Mouse (Mus musculus) liver, embryonic 13.5 days (tissue): Measurements from ENCODE around the gene Atp5g1. TPM values are rescaled to one million over a fixed set of nuclear protein-coding genes. Genes with fewer than 3 reads are reported as not detected.

Experiments used
- ATAC-seq: fragments of 200-750 bp; cut with Nextera tagmentation; 2 replicates; pipeline ENCODE4 v1.8.0; 2017; ENCODE audit warnings: low read depth, mild to moderate bottlenecking, moderate number of reproducible peaks, moderate library complexity
- DNase-seq: peaks from one replicate; pipeline ENCODE4 v3.0.0; 2022
- H3K27ac ChIP-seq: fragments of 300-500 bp; sonication (generic); 2 replicates; pipeline ENCODE4 v1.5.1; 2015; ENCODE audit warnings: moderate library complexity, mild to moderate bottlenecking, inconsistent platforms
- H3K27me3 ChIP-seq: fragments of 300-500 bp; sonication (generic); 2 replicates; pipeline ENCODE4 v1.6.1; 2015; ENCODE audit warnings: mild to moderate bottlenecking, inconsistent platforms
- H3K36me3 ChIP-seq: fragments of 300-500 bp; sonication (generic); 2 replicates; pipeline ENCODE4 v1.6.1; 2015; ENCODE audit warnings: mild to moderate bottlenecking, inconsistent platforms
- H3K4me1 ChIP-seq: fragments of 300-500 bp; sonication (generic); replicated peaks from 2 replicates; pipeline ENCODE4 v1.6.1; 2015; ENCODE audit warnings: inconsistent platforms
- H3K4me2 ChIP-seq: fragments of 300-500 bp; sonication (generic); 2 replicates; pipeline ENCODE4 v1.6.1; 2015; ENCODE audit warnings: inconsistent platforms, mild to moderate bottlenecking, moderate library complexity
- H3K4me3 ChIP-seq: fragments of 300-500 bp; sonication (generic); replicated peaks from 2 replicates; pipeline ENCODE4 v1.5.1; 2015; ENCODE audit warnings: mild to moderate bottlenecking, inconsistent platforms
- H3K9ac ChIP-seq: fragments of 300-500 bp; sonication (generic); 2 replicates; pipeline ENCODE4 v1.6.1; 2015; ENCODE audit warnings: mild to moderate bottlenecking, inconsistent platforms
- H3K9me3 ChIP-seq: fragments of 300-500 bp; sonication (generic); replicated peaks from 2 replicates; pipeline ENCODE4 v1.6.1; 2016; ENCODE audit warnings: inconsistent platforms
- WGBS: fragments of 180-500 bp; shearing (Covaris S2); methylation state at CpG from one replicate; pipeline ENCODE4 v1.1.7; 2015; ENCODE audit not compliant: insufficient replicate concordance; 5-methylcytosine and 5-hydroxymethylcytosine counted together
- polyA plus RNA-seq: library from polyadenylated mRNA; unstranded; fragments of >200 nt; fragmentation: Nextera tagmentation; extraction: Ambion mirVana; gene quantifications from 2 replicates; pipeline ENCODE4 v1.2.1, GENCODE M21; 2015

Atp5g1 gene
- polyA plus RNA-seq, 1 experiment from 2014 or later, result 628 TPM

DNA sequence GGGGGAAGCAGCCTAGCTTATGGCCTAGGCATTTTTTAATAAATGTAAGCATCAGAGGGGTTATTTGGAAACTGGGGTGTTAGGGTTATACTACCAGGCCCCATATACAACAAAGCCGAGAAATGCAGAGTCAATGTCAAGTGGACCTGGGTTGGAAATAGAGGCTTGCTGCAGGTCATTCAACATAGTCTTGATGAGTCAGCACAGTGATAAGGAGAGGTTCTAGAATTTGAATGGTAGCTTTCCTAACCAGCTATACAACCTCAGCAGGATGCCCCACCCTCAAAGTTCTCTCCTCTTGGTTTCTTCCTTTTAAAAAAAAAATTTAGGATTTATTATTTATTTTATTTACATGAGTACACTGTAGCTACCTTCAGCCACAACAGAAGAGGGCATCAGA lies 4.5 kb downstream of the Atp5g1 start:
- Histone ChIP-seq H3K27me3 (no peaks in the 10 kb centered on the region), H3K4me1 (peaks cover 37% of the 10 kb centered on the region), H3K4me2 (no peak overlapping the region), H3K4me3 (no peak overlapping the region), H3K27ac (peak overlapping the region; percentile 27; the same call in 1 of the 2 replicates), H3K36me3 (peaks cover 42% of the 10 kb centered on the region), H3K9ac (no peak overlapping the region), H3K9me3 (no peaks in the 10 kb centered on the region)
- no peak for DNase-seq
- 80% methylated on average over 1 of the region's 1 CpGs for WGBS
- ATAC-seq, result no peak

DNA sequence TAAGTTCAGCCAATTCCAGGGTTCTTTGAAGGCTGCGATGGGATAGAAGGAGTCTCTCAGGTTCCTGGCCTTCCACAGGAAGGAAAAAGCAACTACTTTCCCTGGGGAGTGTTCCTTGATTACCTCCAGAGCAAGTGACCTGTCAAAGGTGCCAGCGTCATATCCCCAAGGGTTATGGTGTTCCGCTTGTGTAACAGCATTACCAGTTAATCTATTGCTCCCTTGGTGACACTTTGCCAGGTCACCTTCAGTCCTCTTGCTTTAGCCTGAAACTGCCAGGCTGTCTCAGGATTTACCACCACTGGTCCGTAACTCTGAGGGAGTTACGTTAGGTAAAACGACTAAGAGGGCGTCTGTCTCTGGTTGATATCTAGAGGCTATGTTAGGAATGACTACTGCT lies 5.1 kb downstream of the Atp5g1 start:
- H3K27ac ChIP-seq, result no peak overlapping the region
- H3K4me3 ChIP-seq, result no peak overlapping the region
- no peak for ATAC-seq
- no peak overlapping the region for H3K4me2 ChIP-seq
- no peaks in the 10 kb centered on the region for H3K9me3 ChIP-seq
- H3K9ac ChIP-seq, result no peak overlapping the region
- peaks cover 42% of the 10 kb centered on the region for H3K4me1 ChIP-seq
- H3K36me3 ChIP-seq, result peaks cover 42% of the 10 kb centered on the region
- no peak for DNase-seq
- H3K27me3 ChIP-seq, result no peaks in the 10 kb centered on the region
- WGBS, result 84% methylated on average over 7 of the region's 7 CpGs

DNA sequence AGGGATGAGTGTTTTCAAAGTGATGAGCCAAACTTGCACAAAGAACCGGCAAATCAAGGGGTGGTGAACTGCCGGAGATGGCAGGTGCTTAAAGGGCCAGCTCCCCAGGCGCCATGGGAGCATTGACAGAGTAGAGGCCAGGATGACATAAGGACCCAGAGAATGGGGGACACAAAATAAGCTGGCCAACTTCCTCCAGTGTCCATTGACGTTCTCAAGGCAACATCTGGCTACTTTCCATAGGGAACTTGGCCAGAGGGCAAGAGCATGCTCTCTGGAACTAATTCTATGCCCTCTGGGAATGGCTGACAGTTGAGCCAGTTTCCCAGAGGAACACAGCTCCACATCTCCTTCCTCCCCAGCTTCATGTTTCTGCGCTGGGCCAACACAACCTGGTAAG lies 7.2 kb downstream of the Atp5g1 start:
- no peak for ATAC-seq
- no peak for DNase-seq

DNA sequence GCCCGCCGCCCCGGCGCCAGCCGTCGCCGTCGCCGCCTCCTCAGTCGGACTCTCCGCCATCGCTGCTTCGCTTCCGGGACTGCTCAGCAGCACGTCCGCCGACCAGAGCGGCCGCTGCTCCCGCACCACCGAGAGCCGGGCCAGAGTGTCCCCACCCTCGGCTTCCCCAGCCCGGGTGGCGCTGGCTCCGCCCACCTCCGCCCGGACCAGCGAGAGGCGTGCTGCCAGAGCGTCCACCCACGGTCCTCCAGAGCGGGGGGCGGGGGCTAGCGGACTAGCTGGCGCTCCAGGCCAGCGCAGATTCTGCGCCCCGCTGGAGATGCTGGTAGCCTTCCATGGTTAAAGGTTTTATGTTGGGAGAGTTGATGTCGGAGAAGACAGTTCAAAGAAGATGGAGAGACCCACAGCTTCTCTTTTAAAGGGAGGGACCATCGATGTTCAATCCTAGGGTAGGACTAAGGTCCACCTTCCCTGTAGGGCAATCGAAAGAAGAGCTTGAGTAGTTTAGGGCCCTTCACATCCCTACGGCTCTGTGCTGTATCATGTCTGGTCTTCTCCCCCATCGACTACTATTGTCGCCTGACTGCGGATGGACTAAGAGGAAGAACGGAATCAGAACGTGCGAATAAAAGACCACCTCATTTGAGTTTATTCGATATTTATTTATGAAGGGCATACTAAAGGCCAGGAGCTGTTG lies 10.1 kb downstream of the Atp5g1 start, which contains the start of gene Ube2z:
TSS of gene Ube2z (minus strand) at position 174 of the 697 bp plus-strand sequence.
- H3K36me3 ChIP-seq, result peaks cover 33% of the 10 kb centered on the region
- ATAC-seq (peak; percentile 99), DNase-seq (peak; percentile 96)
- H3K4me3 ChIP-seq, result peak within 1 kb of the TSS; percentile 94
- peaks cover 32% of the 10 kb centered on the region for H3K4me1 ChIP-seq
- peak within 1 kb of the TSS; percentile 84 for H3K27ac ChIP-seq
- H3K4me2 ChIP-seq, result peak within 1 kb of the TSS; percentile 87
- 5% methylated on average over 50 of the region's 50 CpGs for WGBS
- peak within 1 kb of the TSS; percentile 95 for H3K9ac ChIP-seq
- no peaks in the 10 kb centered on the region for H3K27me3 ChIP-seq
- no peaks in the 10 kb centered on the region for H3K9me3 ChIP-seq

More for the DNA sequence above, 7.2 kb downstream of the Atp5g1 start:
- no peaks in the 10 kb centered on the region for H3K9me3 ChIP-seq
- no peaks in the 10 kb centered on the region for H3K27me3 ChIP-seq
- peaks cover 38% of the 10 kb centered on the region for H3K4me1 ChIP-seq
- 67% methylated on average over 5 of the region's 5 CpGs for WGBS
- H3K36me3 ChIP-seq, result peaks cover 33% of the 10 kb centered on the region
- no peak overlapping the region for H3K27ac ChIP-seq
- no peak overlapping the region for H3K4me3 ChIP-seq
- H3K4me2 ChIP-seq, result no peak overlapping the region
- no peak overlapping the region for H3K9ac ChIP-seq

DNA sequence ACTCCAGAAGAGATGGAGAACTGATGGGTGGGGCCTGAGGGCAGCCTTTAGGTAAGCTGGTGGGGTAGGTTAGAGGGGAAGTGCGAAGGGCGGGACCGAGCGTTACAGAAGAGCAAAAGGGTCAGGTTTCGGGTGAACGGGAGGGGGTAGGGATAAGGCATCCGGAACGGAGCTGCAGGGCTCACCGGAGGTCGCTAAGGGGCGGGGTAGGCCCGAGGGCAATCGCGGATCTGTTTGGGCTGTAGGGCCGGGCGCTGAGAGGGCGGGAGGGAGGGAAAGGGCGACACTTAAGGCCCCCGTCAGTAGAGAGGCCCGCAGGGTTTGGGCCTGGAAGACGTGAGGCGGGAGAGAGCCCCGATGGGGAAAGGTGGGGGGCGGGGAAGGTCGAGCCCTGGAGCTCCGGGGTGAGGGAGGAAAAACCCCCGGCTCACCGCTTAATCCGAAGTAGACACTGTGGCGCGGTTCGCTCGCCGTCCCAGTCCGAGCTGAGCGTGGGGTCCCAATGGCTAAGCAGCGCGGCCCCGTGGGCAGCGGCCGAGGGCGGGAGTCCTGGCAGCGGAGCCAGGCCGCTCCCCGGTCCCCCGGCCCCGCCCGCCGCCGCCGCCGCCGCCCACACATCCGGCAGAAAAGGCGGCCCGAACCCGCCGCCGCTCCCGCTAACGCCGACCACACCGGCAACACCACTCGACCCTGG lies 10.8 kb downstream of the Atp5g1 start:
- Histone ChIP-seq H3K27ac (peak overlapping the region; percentile 84), H3K36me3 (peaks cover 33% of the 10 kb centered on the region), H3K27me3 (no peaks in the 10 kb centered on the region), H3K4me2 (peak overlapping the region; percentile 87), H3K4me3 (peak overlapping the region; percentile 94), H3K9ac (peak overlapping the region; percentile 95), H3K9me3 (no peaks in the 10 kb centered on the region), H3K4me1 (peaks cover 32% of the 10 kb centered on the region)
- under 1% methylated on average over 53 of the region's 64 CpGs for WGBS
- ATAC-seq (peak; percentile 76), DNase-seq (peak; percentile 45)

DNA sequence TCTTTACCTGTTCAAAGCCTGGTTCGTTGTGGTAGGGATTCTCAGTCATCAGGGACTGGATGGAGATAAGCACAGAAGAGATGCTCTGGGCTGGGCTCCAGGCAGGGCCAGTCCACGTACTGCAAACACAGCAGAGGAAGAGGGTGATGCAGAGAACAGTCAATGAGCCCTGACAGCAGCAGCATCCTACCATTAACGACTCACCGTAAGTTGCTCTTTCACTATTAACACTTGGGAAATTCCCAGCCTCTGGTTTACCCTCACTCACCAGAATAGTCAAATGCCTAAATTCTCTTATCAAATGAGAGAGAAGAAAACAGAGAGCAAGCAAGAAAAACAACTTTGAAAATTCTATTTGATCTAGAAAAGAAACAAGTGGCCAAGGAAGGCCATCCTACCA lies 17.2 kb downstream of the Atp5g1 start:
- Histone ChIP-seq H3K27ac (no peak overlapping the region), H3K27me3 (no peaks in the 10 kb centered on the region), H3K4me3 (no peak overlapping the region), H3K4me2 (no peak overlapping the region), H3K9ac (no peak overlapping the region), H3K36me3 (peaks cover 85% of the 10 kb centered on the region), H3K4me1 (peaks cover 11% of the 10 kb centered on the region), H3K9me3 (no peaks in the 10 kb centered on the region)
- DNase-seq (no peak), ATAC-seq (no peak)
- 72% methylated on average over 4 of the region's 4 CpGs for WGBS

DNA sequence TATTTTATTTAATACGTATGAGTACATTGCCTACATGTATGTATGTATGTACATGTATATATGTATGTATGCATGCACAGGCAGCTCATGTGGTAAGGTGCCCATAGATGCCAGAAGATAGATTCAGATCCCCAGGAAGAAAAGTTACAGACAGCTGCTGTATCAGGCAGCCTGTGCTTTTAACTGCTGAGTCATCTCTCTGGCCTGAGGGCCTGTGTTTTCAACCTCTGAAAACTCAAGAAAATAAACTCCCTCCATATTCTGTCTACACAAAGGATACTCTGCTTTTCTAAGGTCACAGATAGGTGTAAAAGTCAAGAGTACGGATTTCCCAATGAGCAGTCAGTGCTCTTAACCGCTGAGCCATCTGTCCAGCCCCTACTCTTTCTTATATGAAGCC lies 24.6 kb downstream of the Atp5g1 start:
- no peak for ATAC-seq
- Histone ChIP-seq H3K4me2 (no peak overlapping the region), H3K4me3 (no peak overlapping the region), H3K4me1 (peaks cover 15% of the 10 kb centered on the region; the same call in 1 of the 2 replicates), H3K27ac (peak overlapping the region; percentile 47; the same call in 1 of the 2 replicates), H3K9me3 (no peaks in the 10 kb centered on the region), H3K36me3 (peaks cover 96% of the 10 kb centered on the region), H3K9ac (no peak overlapping the region), H3K27me3 (no peaks in the 10 kb centered on the region)
- 85% methylated on average over 3 of the region's 3 CpGs for WGBS
- no peak for DNase-seq

DNA sequence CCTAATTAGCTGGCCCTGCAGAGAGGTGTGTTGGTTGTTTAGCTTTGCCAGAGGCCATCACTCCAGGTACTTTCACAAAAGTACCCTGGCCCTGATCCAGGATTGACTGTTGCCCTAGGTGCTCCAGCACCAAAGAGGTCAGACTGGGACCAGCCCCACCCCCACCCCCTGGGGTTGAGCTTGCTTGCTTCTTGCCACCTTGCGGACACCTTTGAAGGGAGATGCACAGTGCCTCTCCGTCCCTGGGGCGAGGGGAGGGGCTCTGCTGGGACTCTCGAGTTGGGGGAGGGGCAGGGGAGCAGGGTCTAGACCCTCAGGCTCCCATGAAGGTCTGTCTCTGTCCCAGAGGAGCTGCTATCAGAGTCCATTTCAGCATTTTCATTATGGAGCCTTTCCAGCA lies 25.5 kb downstream of the Atp5g1 start:
- WGBS, result 89% methylated on average over 4 of the region's 4 CpGs
- H3K27ac ChIP-seq, result no peak overlapping the region
- DNase-seq, result no peak
- no peak overlapping the region for H3K9ac ChIP-seq
- peaks cover 96% of the 10 kb centered on the region for H3K36me3 ChIP-seq
- H3K4me2 ChIP-seq, result no peak overlapping the region
- no peaks in the 10 kb centered on the region for H3K27me3 ChIP-seq
- ATAC-seq, result no peak
- H3K4me3 ChIP-seq, result no peak overlapping the region
- H3K4me1 ChIP-seq, result peaks cover 15% of the 10 kb centered on the region; the same call in 1 of the 2 replicates
- H3K9me3 ChIP-seq, result no peaks in the 10 kb centered on the region

DNA sequence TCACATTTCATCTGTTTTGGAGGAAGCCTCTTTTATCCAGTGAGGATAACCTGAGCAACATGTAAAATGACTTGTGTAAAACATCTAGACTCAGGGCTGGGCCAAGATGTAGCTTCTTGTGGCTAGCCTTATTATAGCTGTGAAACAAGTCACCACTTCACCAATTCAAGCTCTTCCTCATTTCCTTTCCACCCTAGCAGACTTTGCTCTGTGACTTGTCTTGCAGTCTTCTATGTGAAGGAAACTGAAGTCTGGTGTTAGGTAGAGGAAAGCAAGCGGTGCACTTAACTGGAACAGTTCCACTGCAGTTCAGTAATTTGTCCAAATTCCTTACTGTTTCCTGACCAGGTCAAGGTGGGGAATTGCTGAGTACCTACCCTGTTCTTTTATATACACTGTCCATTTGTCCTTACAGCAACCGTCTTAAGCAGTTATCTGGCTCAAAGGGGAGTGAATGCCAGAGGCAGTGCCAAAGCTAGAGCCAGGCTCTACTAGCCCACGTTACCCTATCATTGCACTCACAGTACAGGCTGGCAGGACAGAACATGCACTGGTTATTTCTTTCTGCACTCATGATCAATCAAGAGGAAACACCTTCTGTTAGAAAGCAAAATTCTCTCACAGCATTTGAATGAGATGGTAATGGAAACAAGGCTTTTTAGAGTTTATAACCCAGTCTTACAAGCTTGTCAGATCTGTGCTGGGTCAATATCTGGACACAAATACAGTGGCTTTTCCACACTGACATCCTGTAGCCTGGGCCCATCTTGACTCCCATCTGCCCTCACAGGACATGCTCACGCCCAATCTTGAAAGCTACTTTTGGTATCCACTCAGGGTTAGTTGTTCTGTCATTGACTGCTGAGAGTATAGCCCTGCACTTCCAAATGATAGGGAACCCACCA lies 27.7 kb downstream of the Atp5g1 start:
- Histone ChIP-seq H3K9ac (no peak overlapping the region), H3K27ac (no peak overlapping the region), H3K9me3 (no peaks in the 10 kb centered on the region), H3K36me3 (peaks cover 96% of the 10 kb centered on the region), H3K4me2 (no peak overlapping the region), H3K27me3 (no peaks in the 10 kb centered on the region), H3K4me3 (no peak overlapping the region), H3K4me1 (peaks cover 15% of the 10 kb centered on the region; the same call in 1 of the 2 replicates)
- DNase-seq, result no peak
- no peak for ATAC-seq
- 75% methylated on average over 4 of the region's 4 CpGs for WGBS

DNA sequence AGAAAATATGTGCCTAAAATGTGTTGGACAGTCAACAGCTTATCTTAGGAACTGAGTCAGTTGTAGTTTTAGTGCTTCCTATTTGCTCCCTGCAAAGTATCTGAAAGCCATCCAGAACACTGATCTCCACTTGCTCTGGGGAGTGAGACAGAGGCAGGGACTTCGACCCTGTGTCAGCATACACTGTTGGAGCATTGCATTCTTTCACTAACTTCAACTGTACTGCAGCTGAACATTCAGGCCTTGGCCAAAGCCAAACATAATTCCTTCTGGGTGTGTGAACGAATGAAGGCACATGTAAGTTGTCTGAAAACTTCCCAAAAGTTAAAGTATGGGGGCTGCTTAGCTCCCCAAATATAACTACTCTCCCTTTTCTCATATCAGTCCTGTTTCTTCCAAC lies 28.7 kb downstream of the Atp5g1 start:
- no peak for DNase-seq
- Histone ChIP-seq H3K9me3 (no peaks in the 10 kb centered on the region), H3K4me2 (no peak overlapping the region), H3K36me3 (peaks cover 91% of the 10 kb centered on the region), H3K4me1 (peaks cover 15% of the 10 kb centered on the region; the same call in 1 of the 2 replicates), H3K4me3 (no peak overlapping the region), H3K27ac (peak overlapping the region; percentile 31; the same call in 1 of the 2 replicates), H3K9ac (no peak overlapping the region), H3K27me3 (no peaks in the 10 kb centered on the region)
- 67% methylated on average over 2 of the region's 2 CpGs for WGBS
- no peak for ATAC-seq

DNA sequence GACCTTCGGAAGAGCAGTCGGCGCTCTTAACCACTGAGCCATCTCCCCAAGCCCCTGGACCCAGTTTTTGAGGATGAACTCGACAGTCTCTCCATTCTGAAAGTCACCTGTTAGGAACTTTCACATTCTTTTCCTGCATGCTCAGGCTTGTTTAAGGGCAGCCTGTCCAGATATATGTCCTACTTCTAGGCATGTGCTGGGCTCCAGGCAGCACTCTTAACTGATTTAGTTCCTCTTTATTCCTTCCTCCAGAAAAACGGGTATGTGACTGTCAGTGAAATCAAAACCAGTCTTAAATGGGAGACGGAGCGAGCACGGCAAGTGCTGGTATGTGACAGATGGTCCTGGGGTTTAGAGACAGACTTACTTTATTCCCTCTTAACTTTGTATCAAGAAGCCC lies 29.4 kb downstream of the Atp5g1 start:
- H3K4me1 ChIP-seq, result peaks cover 15% of the 10 kb centered on the region; the same call in 1 of the 2 replicates
- no peaks in the 10 kb centered on the region for H3K27me3 ChIP-seq
- no peak overlapping the region for H3K27ac ChIP-seq
- ATAC-seq (no peak), DNase-seq (no peak)
- H3K4me2 ChIP-seq, result no peak overlapping the region
- WGBS, result 80% methylated on average over 8 of the region's 8 CpGs
- no peak overlapping the region for H3K9ac ChIP-seq
- no peaks in the 10 kb centered on the region for H3K9me3 ChIP-seq
- peaks cover 88% of the 10 kb centered on the region for H3K36me3 ChIP-seq
- no peak overlapping the region for H3K4me3 ChIP-seq
